Mouse (Mus musculus) stomach, postnatal 0 days (tissue): ENCODE results near the gene Ring1.

ENCODE experiments used
- CTCF ChIP-seq: IDR thresholded peaks from 2 replicates; pipeline ENCODE4 v1.5.1; 2016; ENCODE audit warnings: antibody characterized with exemption, low read depth, mild to moderate bottlenecking, moderate library complexity
- EP300 ChIP-seq: optimal IDR thresholded peaks from 2 replicates; pipeline ENCODE3; 2016; ENCODE audit warnings: antibody characterized with exemption

DNA sequence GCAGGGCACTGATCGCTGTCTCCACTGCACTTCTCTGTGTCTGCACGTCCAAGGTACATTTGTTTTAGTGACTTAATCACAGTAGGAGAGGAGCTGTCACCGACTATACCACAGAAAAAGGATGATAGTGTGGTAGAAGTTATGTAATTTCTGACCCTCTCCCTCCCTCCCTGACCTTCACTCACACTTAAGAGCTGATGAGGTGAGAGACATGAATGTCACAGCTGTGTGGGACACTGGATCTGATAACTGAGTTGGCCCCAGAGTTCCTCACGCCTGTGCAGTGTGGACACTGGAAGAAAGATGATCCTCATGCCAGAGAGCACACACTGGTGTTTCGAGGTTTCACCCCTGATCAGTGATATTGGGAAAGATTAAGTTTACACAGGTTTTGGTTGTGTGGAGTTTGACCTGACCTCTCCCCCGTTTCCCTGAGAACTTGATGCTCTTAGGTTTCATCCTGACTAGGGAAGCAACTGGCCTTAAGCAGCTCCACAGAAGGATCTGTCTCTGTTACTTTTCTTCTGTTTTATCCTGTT lies 44.9 kb downstream of the Ring1 start:
- TF ChIP-seq CTCF (no peak), EP300 (no peak)
